In the genomic region with DNA sequence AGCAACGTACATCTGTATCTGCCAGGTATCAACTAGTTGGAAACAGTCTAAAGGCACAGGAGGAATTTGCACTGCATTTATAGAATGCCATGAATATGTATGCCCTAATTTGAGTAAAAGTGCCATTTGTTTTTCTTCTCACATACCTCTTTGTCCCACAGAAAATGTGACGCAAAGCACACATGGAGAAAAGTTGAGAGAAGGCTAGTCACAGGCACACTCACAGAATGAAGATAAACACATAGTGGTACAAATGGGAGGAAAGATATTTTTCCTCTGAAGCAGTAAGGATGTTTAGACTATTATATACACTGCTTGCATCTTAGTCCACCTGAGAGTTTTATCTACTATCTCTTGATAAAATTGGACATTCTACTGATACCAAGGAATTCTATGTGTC, we compare ENCODE assay signal across 27 mouse cellular contexts.
DNase-seq lines count a peak whose midpoint lies in the region; ATAC-seq and TF ChIP-seq lines count a peak whose summit lies in the region.
"Had no signal": no experiment of that assay in that cellular context is flagged by ENCODE, and none has a peak within 500 bp of the region (broad histone marks: within the 10 kb centered on the region; RNA-seq: fewer than 3 reads in every experiment).

No protein-coding gene starts in this region.

- H3K4me1 ChIP-seq in forebrain, embryonic 15.5 days, result peaks cover 6% of the 10 kb centered on the region; the same call in 1 of the 2 replicates
- no peaks in the 10 kb centered on the region for H3K4me1 ChIP-seq in forebrain, embryonic 11.5 days (replicated peaks; ENCODE audit: control insufficient read depth, insufficient read depth, low read length)
- no peaks in the 10 kb centered on the region for H3K4me1 ChIP-seq in forebrain, postnatal 0 days (ENCODE audit: insufficient read depth)
- no peaks in the 10 kb centered on the region for H3K4me1 ChIP-seq in kidney, embryonic 15.5 days
- H3K4me1 ChIP-seq: embryonic facial prominence, embryonic 12.5 days; embryonic facial prominence, embryonic 15.5 days; heart, embryonic 10.5 days; heart, embryonic 13.5 days had no signal

- no peak overlapping the region for H3K9ac ChIP-seq in forebrain, embryonic 15.5 days (replicated peaks)
- no peak overlapping the region for H3K9ac ChIP-seq in forebrain, embryonic 11.5 days (ENCODE audit: low read length)
- no peak overlapping the region for H3K9ac ChIP-seq in forebrain, postnatal 0 days
- H3K9ac ChIP-seq in kidney, embryonic 15.5 days, result no peak overlapping the region
- H3K9ac ChIP-seq: embryonic facial prominence, embryonic 12.5 days; embryonic facial prominence, embryonic 15.5 days; heart, embryonic 13.5 days; hindbrain, embryonic 14.5 days had no signal

- 39% methylated on average over 2 of the region's 2 CpGs for WGBS in forebrain, embryonic 15.5 days
- WGBS in forebrain, embryonic 11.5 days, result 75% methylated on average over 2 of the region's 2 CpGs
- 23% methylated on average over 2 of the region's 2 CpGs for WGBS in forebrain, postnatal 0 days
- WGBS in kidney, embryonic 15.5 days, result 86% methylated on average over 2 of the region's 2 CpGs

- no peaks in the 10 kb centered on the region for H3K9me3 ChIP-seq in forebrain, embryonic 15.5 days
- no peaks in the 10 kb centered on the region for H3K9me3 ChIP-seq in forebrain, embryonic 11.5 days (ENCODE audit: control insufficient read depth, low read length)
- no peaks in the 10 kb centered on the region for H3K9me3 ChIP-seq in forebrain, postnatal 0 days (ENCODE audit: low read length)
- H3K9me3 ChIP-seq in kidney, embryonic 15.5 days (replicated peaks), result no peaks in the 10 kb centered on the region
- H3K9me3 ChIP-seq: embryonic facial prominence, embryonic 12.5 days; embryonic facial prominence, embryonic 15.5 days; heart, embryonic 10.5 days; heart, embryonic 13.5 days had no signal

- DNase-seq in forebrain, embryonic 11.5 days (ENCODE audit: low spot score), result no peak
- peak; percentile 46 for DNase-seq in brain, embryonic 14.5 days (ENCODE audit: low read depth)
- peak; percentile 10 for DNase-seq in forebrain, postnatal 0 days
- no peak for DNase-seq in layer of hippocampus, adult 11-12 months (ENCODE audit: low spot score)
- DNase-seq: adrenal gland, adult 2 months; adrenal gland, postnatal 14 days; cerebellum, adult 11 months; cerebellum, adult 2 months; cerebellum, adult 9-11 months; cerebellum, postnatal 25 days; gastrocnemius, postnatal 10 days; gastrocnemius, postnatal 36 days; heart, adult 2 months; heart, postnatal 14 days; heart, postnatal 4 days; kidney, adult 18-20 months had no signal

- no peaks in the 10 kb centered on the region for H3K36me3 ChIP-seq in forebrain, embryonic 15.5 days
- no peaks in the 10 kb centered on the region for H3K36me3 ChIP-seq in forebrain, embryonic 11.5 days (ENCODE audit: control insufficient read depth, insufficient read depth, low read length)
- H3K36me3 ChIP-seq in forebrain, postnatal 0 days (ENCODE audit: insufficient read depth), result no peaks in the 10 kb centered on the region
- H3K36me3 ChIP-seq in kidney, embryonic 15.5 days, result no peaks in the 10 kb centered on the region
- H3K36me3 ChIP-seq: embryonic facial prominence, embryonic 12.5 days; embryonic facial prominence, embryonic 15.5 days; heart, embryonic 10.5 days; heart, embryonic 13.5 days had no signal

- no peak overlapping the region for H3K4me2 ChIP-seq in forebrain, embryonic 15.5 days (replicated peaks)
- H3K4me2 ChIP-seq in forebrain, embryonic 11.5 days (ENCODE audit: low read depth, low read length, severe bottlenecking), result no peak overlapping the region
- no peak overlapping the region for H3K4me2 ChIP-seq in forebrain, postnatal 0 days (ENCODE audit: low read depth)
- no peak overlapping the region for H3K4me2 ChIP-seq in kidney, embryonic 15.5 days
- H3K4me2 ChIP-seq: embryonic facial prominence, embryonic 12.5 days; embryonic facial prominence, embryonic 15.5 days; heart, embryonic 13.5 days; hindbrain, embryonic 14.5 days had no signal

- no peak for TF ChIP-seq POLR2A in brain, embryonic 14.5 days (IDR thresholded peaks at IDR 0.05; ENCODE audit: borderline replicate concordance, extremely low read depth, insufficient read depth, insufficient read length, poor library complexity, severe bottlenecking)

- no peak overlapping the region for H3K27ac ChIP-seq in forebrain, embryonic 15.5 days (replicated peaks)
- H3K27ac ChIP-seq in forebrain, embryonic 11.5 days (ENCODE audit: low read depth, low read length), result no peak overlapping the region
- H3K27ac ChIP-seq in forebrain, postnatal 0 days (ENCODE audit: low read depth, low read length), result no peak overlapping the region
- H3K27ac ChIP-seq in kidney, embryonic 15.5 days, result no peak overlapping the region
- H3K27ac ChIP-seq: embryonic facial prominence, embryonic 12.5 days; embryonic facial prominence, embryonic 15.5 days; heart, adult 2 months; heart, embryonic 10.5 days; heart, embryonic 13.5 days; hindbrain, embryonic 14.5 days; hindbrain, postnatal 0 days had no signal

- no peak for TF ChIP-seq CTCF in brain, embryonic 14.5 days (IDR thresholded peaks at IDR 0.05; ENCODE audit: borderline replicate concordance, extremely low read depth, insufficient read depth, insufficient read length)
- TF ChIP-seq CTCF in forebrain, postnatal 0 days (IDR thresholded peaks at IDR 0.05; ENCODE audit: low read depth), result no peak

- H3K4me3 ChIP-seq in forebrain, embryonic 15.5 days, result no peak overlapping the region
- no peak overlapping the region for H3K4me3 ChIP-seq in forebrain, embryonic 11.5 days (ENCODE audit: low read depth, low read length)
- H3K4me3 ChIP-seq in forebrain, postnatal 0 days (ENCODE audit: low read depth, low read length), result no peak overlapping the region
- H3K4me3 ChIP-seq in kidney, embryonic 15.5 days (replicated peaks), result no peak overlapping the region
- H3K4me3 ChIP-seq: embryonic facial prominence, embryonic 12.5 days; embryonic facial prominence, embryonic 15.5 days; heart, adult 2 months; heart, embryonic 10.5 days; heart, embryonic 13.5 days had no signal

- no peaks in the 10 kb centered on the region for H3K27me3 ChIP-seq in forebrain, embryonic 15.5 days
- no peaks in the 10 kb centered on the region for H3K27me3 ChIP-seq in forebrain, embryonic 11.5 days (ENCODE audit: control insufficient read depth, insufficient read depth, low read length)
- no peaks in the 10 kb centered on the region for H3K27me3 ChIP-seq in forebrain, postnatal 0 days (ENCODE audit: insufficient read depth, low read length)
- H3K27me3 ChIP-seq in kidney, embryonic 15.5 days, result no peaks in the 10 kb centered on the region
- H3K27me3 ChIP-seq: embryonic facial prominence, embryonic 12.5 days; embryonic facial prominence, embryonic 15.5 days; heart, embryonic 13.5 days had no signal

- peak; percentile 53; the same call in 1 of the 2 replicates for ATAC-seq in forebrain, embryonic 15.5 days (replicated peaks)
- no peak for ATAC-seq in forebrain, embryonic 11.5 days (replicated peaks; ENCODE audit: low FRiP score)
- no peak for ATAC-seq in forebrain, postnatal 0 days
- ATAC-seq in kidney, embryonic 15.5 days (replicated peaks; ENCODE audit: low FRiP score), result no peak
- ATAC-seq: CD4-positive, CD25-positive, alpha-beta regulatory T cell, adult 4 months; hindbrain, postnatal 0 days; inflammation-experienced regulatory T-cells, adult 6 months; intestine, embryonic 16.5 days had no signal

Comparison
In these comparisons a context has a peak if more than half of its experiments do, and no peak if none do; other contexts are left out.
1. DNase-seq: peak in brain, embryonic 14.5 days (single experiment) and forebrain, postnatal 0 days (single experiment); none in forebrain, embryonic 11.5 days (single experiment) and layer of hippocampus, adult 11-12 months (single experiment).